Mouse (Mus musculus) MEL (cell line): ENCODE data around the gene Ndufa11. TPM values are rescaled to one million over a fixed set of nuclear protein-coding genes. Genes with fewer than 3 reads are reported as not detected.
A peak's percentile ranks its signal among the peaks of the same experiment; 100 is the strongest.

ENCODE experiments used
- DNase-seq: peaks from one replicate; pipeline ENCODE4 v3.0.0; 2011; ENCODE audit warnings: low read depth, low spot score
- H3K27ac ChIP-seq: 2 replicates; pipeline ENCODE4 v1.5.1; 2012; ENCODE audit warnings: low read depth, mild to moderate bottlenecking, control low read depth, low read length, moderate library complexity; ENCODE audit not compliant: control insufficient read depth
- H3K27me3 ChIP-seq, 2 experiments: fragments of 150-350 bp in 1 of 2; sonication (generic) in 1 of 2; 2 replicates each; pipeline ENCODE4 v1.6.1; 2012; ENCODE audit warnings: low read length in 2 of 2, mild to moderate bottlenecking in 2 of 2, improper control_type of control experiment in 1 of 2, moderate library complexity in 1 of 2; ENCODE audit not compliant: insufficient read depth in 2 of 2, control insufficient read depth in 1 of 2
- H3K36me3 ChIP-seq, 2 experiments: 2 replicates each; pipeline ENCODE4 v1.6.1; 2012 to 2014; ENCODE audit warnings: low read length in 2 of 2, improper control_type of control experiment in 1 of 2, inconsistent platforms in 1 of 2, mild to moderate bottlenecking in 1 of 2; ENCODE audit not compliant: insufficient read depth in 2 of 2, control insufficient read depth in 1 of 2
- H3K4me1 ChIP-seq, 2 experiments: fragments of 150-350 bp in 1 of 2; sonication (generic) in 1 of 2; 2 replicates each; pipeline ENCODE4 v1.6.1; 2012; ENCODE audit warnings: low read length in 2 of 2, improper control_type of control experiment in 1 of 2, mild to moderate bottlenecking in 1 of 2; ENCODE audit not compliant: insufficient read depth in 2 of 2, control insufficient read depth in 1 of 2
- H3K4me3 ChIP-seq, 2 experiments: fragments of 150-350 bp in 1 of 2; sonication (generic) in 1 of 2; 2 replicates each; pipeline ENCODE4 v1.5.1; 2012; ENCODE audit warnings: low read depth in 2 of 2, low read length in 2 of 2, mild to moderate bottlenecking in 2 of 2, moderate library complexity in 2 of 2, control low read depth in 1 of 2, improper control_type of control experiment in 1 of 2; ENCODE audit not compliant: control insufficient read depth in 1 of 2, insufficient read depth in 1 of 2
- H3K79me2 ChIP-seq: 2 replicates; pipeline ENCODE4 v1.6.1; 2012; ENCODE audit warnings: mild to moderate bottlenecking, low read length, moderate library complexity; ENCODE audit not compliant: control insufficient read depth, poor library complexity, insufficient read depth
- H3K9ac ChIP-seq: 2 replicates; pipeline ENCODE4 v1.6.1; 2012; ENCODE audit warnings: low read depth, mild to moderate bottlenecking, control low read depth, low read length, moderate library complexity; ENCODE audit not compliant: control insufficient read depth, poor library complexity, severe bottlenecking
- H3K9me3 ChIP-seq: fragments of 150-350 bp; sonication (generic); replicated peaks from 2 replicates; pipeline ENCODE4 v1.6.1; 2012; ENCODE audit warnings: mild to moderate bottlenecking, low read length, improper control_type of control experiment, moderate library complexity; ENCODE audit not compliant: insufficient read depth
- CHD1 ChIP-seq: IDR thresholded peaks from 2 replicates; pipeline ENCODE4 v1.6.1; 2012; ENCODE audit warnings: low read depth, mild to moderate bottlenecking, inconsistent platforms, low read length, improper control_type of control experiment
- CHD2 ChIP-seq: IDR thresholded peaks from 2 replicates; pipeline ENCODE4 v1.6.1; 2011; ENCODE audit warnings: low read length, improper control_type of control experiment
- CTCF ChIP-seq, 3 experiments: IDR thresholded peaks in 2 of 3; conservative IDR thresholded peaks in 1 of 3; 2 replicates each; pipeline ENCODE4 v1.5.1; 2011 to 2012; ENCODE audit warnings: low read length in 3 of 3, low read depth in 2 of 3, mild to moderate bottlenecking in 2 of 3, improper control_type of control experiment in 1 of 3, inconsistent platforms in 1 of 3, mixed read lengths in 1 of 3, moderate library complexity in 1 of 3; ENCODE audit not compliant: control insufficient read depth in 1 of 3, insufficient read depth in 1 of 3, poor library complexity in 1 of 3, severe bottlenecking in 1 of 3
- E2F4 ChIP-seq: IDR thresholded peaks from 2 replicates; pipeline ENCODE4 v1.6.1; 2011; ENCODE audit warnings: low read depth, low read length, improper control_type of control experiment, borderline replicate concordance
- ELF1 ChIP-seq: IDR thresholded peaks from 2 replicates; pipeline ENCODE4 v1.6.1; 2014; ENCODE audit warnings: low read depth, mild to moderate bottlenecking, inconsistent platforms, low read length, improper control_type of control experiment, moderate library complexity
- ETS1 ChIP-seq: IDR thresholded peaks from 2 replicates; pipeline ENCODE4 v1.6.1; 2012; ENCODE audit warnings: low read depth, mild to moderate bottlenecking, inconsistent platforms, low read length, improper control_type of control experiment, moderate library complexity
- GABPA ChIP-seq: IDR thresholded peaks from 2 replicates; pipeline ENCODE4 v1.6.1; 2012; ENCODE audit warnings: low read depth, mild to moderate bottlenecking, inconsistent platforms, low read length, improper control_type of control experiment, moderate library complexity
- GATA1 ChIP-seq: IDR thresholded peaks from 2 replicates; pipeline ENCODE4 v1.6.1; 2011; ENCODE audit warnings: low read depth, low read length, improper control_type of control experiment
- JUND ChIP-seq: IDR thresholded peaks from 2 replicates; pipeline ENCODE4 v1.6.1; 2011; ENCODE audit warnings: low read depth, mild to moderate bottlenecking, improper control_type of control experiment, low read length
- MAFK ChIP-seq: IDR thresholded peaks from 2 replicates; pipeline ENCODE4 v1.6.1; 2011; ENCODE audit warnings: low read depth, mild to moderate bottlenecking, low read length, improper control_type of control experiment, borderline replicate concordance
- MAZ ChIP-seq: IDR thresholded peaks from 2 replicates; pipeline ENCODE4 v1.6.1; 2012; ENCODE audit warnings: low read depth, mild to moderate bottlenecking, inconsistent platforms, low read length, improper control_type of control experiment
- MEF2A ChIP-seq: IDR thresholded peaks from 2 replicates; pipeline ENCODE4 v1.6.1; 2014; ENCODE audit warnings: low read depth, mild to moderate bottlenecking, inconsistent platforms, low read length, improper control_type of control experiment; ENCODE audit not compliant: poor library complexity, insufficient replicate concordance, severe bottlenecking; ENCODE audit errors: extremely low read depth
- MXI1 ChIP-seq: IDR thresholded peaks from 2 replicates; pipeline ENCODE4 v1.6.1; 2011; ENCODE audit warnings: mild to moderate bottlenecking, low read depth, low read length, improper control_type of control experiment
- MYB ChIP-seq: IDR thresholded peaks from 2 replicates; pipeline ENCODE4 v1.6.1; 2011; ENCODE audit warnings: mild to moderate bottlenecking, low read depth, low read length, improper control_type of control experiment
- MYC ChIP-seq: IDR thresholded peaks from 2 replicates; pipeline ENCODE4 v1.6.1; 2011; ENCODE audit warnings: low read depth, mild to moderate bottlenecking, low read length, improper control_type of control experiment, moderate library complexity
- NELFE ChIP-seq: IDR thresholded peaks from 2 replicates; pipeline ENCODE4 v1.6.1; 2011; ENCODE audit warnings: low read depth, low read length, improper control_type of control experiment
- POLR2AphosphoS2 ChIP-seq: IDR thresholded peaks from 2 replicates; pipeline ENCODE4 v1.6.1; 2011; ENCODE audit warnings: low read length, improper control_type of control experiment
- RAD21 ChIP-seq: IDR thresholded peaks from 2 replicates; pipeline ENCODE4 v1.6.1; 2011; ENCODE audit warnings: mild to moderate bottlenecking, low read depth, low read length, improper control_type of control experiment
- RCOR1 ChIP-seq: IDR thresholded peaks from 2 replicates; pipeline ENCODE4 v1.6.1; 2012; ENCODE audit warnings: low read depth, mild to moderate bottlenecking, inconsistent platforms, low read length, improper control_type of control experiment
- SIN3A ChIP-seq: IDR thresholded peaks from 2 replicates; pipeline ENCODE4 v1.6.1; 2012; ENCODE audit warnings: low read length, improper control_type of control experiment, inconsistent platforms
- SMC3 ChIP-seq: IDR thresholded peaks from 2 replicates; pipeline ENCODE4 v1.6.1; 2011; ENCODE audit warnings: low read depth, low read length, improper control_type of control experiment
- TAL1 ChIP-seq: IDR thresholded peaks from 2 replicates; pipeline ENCODE4 v1.6.1; 2012; ENCODE audit warnings: mild to moderate bottlenecking, inconsistent platforms, low read length, moderate library complexity, mixed read lengths
- TBP ChIP-seq: IDR thresholded peaks from 2 replicates; pipeline ENCODE4 v1.8.0; 2011; ENCODE audit warnings: low read depth, low read length, improper control_type of control experiment
- TCF12 ChIP-seq: IDR thresholded peaks from 2 replicates; pipeline ENCODE4 v1.6.1; 2014; ENCODE audit warnings: low read depth, mild to moderate bottlenecking, inconsistent platforms, low read length, improper control_type of control experiment, moderate library complexity
- UBTF ChIP-seq: IDR thresholded peaks from 2 replicates; pipeline ENCODE4 v1.6.1; 2012; ENCODE audit warnings: low read depth, mild to moderate bottlenecking, inconsistent platforms, low read length, improper control_type of control experiment, moderate library complexity, borderline replicate concordance; ENCODE audit not compliant: insufficient read depth
- USF2 ChIP-seq, 2 experiments: IDR thresholded peaks; 2 replicates each; pipeline ENCODE4 v1.6.1; 2011 to 2012; ENCODE audit warnings: improper control_type of control experiment in 2 of 2, low read length in 2 of 2, borderline replicate concordance in 1 of 2, inconsistent platforms in 1 of 2, low read depth in 1 of 2, mild to moderate bottlenecking in 1 of 2; ENCODE audit not compliant: insufficient read depth in 1 of 2
- ZC3H11A ChIP-seq: IDR thresholded peaks from 2 replicates; pipeline ENCODE4 v1.6.1; 2012; ENCODE audit warnings: low read depth, mild to moderate bottlenecking, inconsistent platforms, low read length, improper control_type of control experiment
- ZKSCAN1 ChIP-seq: IDR thresholded peaks from 2 replicates; pipeline ENCODE4 v1.6.1; 2012; ENCODE audit warnings: low read depth, mild to moderate bottlenecking, inconsistent platforms, low read length, improper control_type of control experiment, moderate library complexity
- ZMIZ1 ChIP-seq: IDR thresholded peaks from 2 replicates; pipeline ENCODE4 v1.6.1; 2012; ENCODE audit warnings: low read depth, mild to moderate bottlenecking, inconsistent platforms, low read length, improper control_type of control experiment, moderate library complexity
- ZNF384 ChIP-seq: IDR thresholded peaks from 2 replicates; pipeline ENCODE4 v1.6.1; 2012; ENCODE audit warnings: low read depth, mild to moderate bottlenecking, inconsistent platforms, low read length, improper control_type of control experiment
- polyA plus RNA-seq, 2 experiments: library from polyadenylated mRNA; stranded (reverse) in 1 of 2; unstranded in 1 of 2; fragments of >175 nt in 1 of 2; fragments of >200 nt in 1 of 2; gene quantifications; 2 replicates each; pipeline versions ENCODE4 v1.2.1 to v1.2.4; 2012; ENCODE audit warnings: low replicate concordance in 2 of 2, low read depth in 1 of 2; ENCODE audit not compliant: insufficient read length in 2 of 2, insufficient read depth in 1 of 2, missing spikeins in 1 of 2
- total RNA-seq: library from RNA; depleted of rRNA; stranded (reverse); fragments of 300-350 nt; gene quantifications from 2 replicates; pipeline ENCODE4 v1.2.3, GENCODE M21; 2012

Gene Ndufa11
- total and polyA plus RNA-seq, 3 experiments, result 249 to 351 TPM; not detected in 1

GRCm38 (mm10) chr17:56669766-56670165 lies 47.8 kb upstream of the Ndufa11 start:
- no peak for TF ChIP-seq MEF2A
- peaks cover 0 to 6% of the 10 kb centered on the region in 2 experiments; a peak in 2 of 4 replicates for H3K36me3 ChIP-seq
- no peak overlapping the region for H3K4me3 ChIP-seq
- H3K4me1 ChIP-seq, result peaks cover 3 to 11% of the 10 kb centered on the region in 2 experiments; a peak in 2 of 4 replicates
- no peaks in the 10 kb centered on the region for H3K9me3 ChIP-seq
- no peaks in the 10 kb centered on the region for H3K27me3 ChIP-seq
- H3K79me2 ChIP-seq, result peaks cover 19% of the 10 kb centered on the region
- no peak for DNase-seq
- H3K9ac ChIP-seq, result no peak overlapping the region
- H3K27ac ChIP-seq, result no peak overlapping the region

- Histone ChIP-seq H3K9me3 (no peaks in the 10 kb centered on the region), H3K9ac (peak within 1 kb of the TSS; percentile 99), H3K27ac (peak within 1 kb of the TSS; percentile 92), H3K27me3 (no peaks in the 10 kb centered on the region), H3K4me3 (peak within 1 kb of the TSS; percentile 92 to 96), H3K4me1 (peaks cover 3 to 17% of the 10 kb centered on the region in 2 experiments; a peak in 2 of 4 replicates), H3K36me3 (peaks cover 11 to 21% of the 10 kb centered on the region in 2 experiments), H3K79me2 (peaks cover 52% of the 10 kb centered on the region)
- DNase-seq, result peak; percentile 99
- TF ChIP-seq ELF1, result peak; percentile 71; the same call in 1 of the 2 replicates
- TF ChIP-seq ETS1, result peak; percentile 39; the same call in 1 of the 2 replicates
- peak; percentile 50 for TF ChIP-seq MXI1
- TF ChIP-seq GABPA, result no peak
- peak; percentile 87 for TF ChIP-seq TCF12
- TF ChIP-seq JUND, result no peak
- no peak for TF ChIP-seq MYC
- TF ChIP-seq MYB, result no peak
- peak; percentile 55 for TF ChIP-seq ZMIZ1
- no peak for TF ChIP-seq UBTF
- TF ChIP-seq CHD1, result no peak
- TF ChIP-seq CHD2, result no peak
- TF ChIP-seq SMC3, result no peak
- TF ChIP-seq RAD21, result no peak
- no peak for TF ChIP-seq ZNF384
- no peak for TF ChIP-seq MEF2A
- TF ChIP-seq E2F4, result peak; percentile 88; the same call in 1 of the 2 replicates
- TF ChIP-seq MAZ, result peak; percentile 87
- TF ChIP-seq ZKSCAN1, result no peak
- TF ChIP-seq CTCF (IDR thresholded peaks at IDR 0.05 in 2 of 3, conservative IDR thresholded peaks at IDR 0.05 in 1 of 3; ENCODE audit: control insufficient read depth in 1 of 3, insufficient read depth in 1 of 3, low read depth in 2 of 3, low read length in 3 of 3, poor library complexity in 1 of 3, severe bottlenecking in 1 of 3), result no peak
- TF ChIP-seq USF2 (IDR thresholded peaks at IDR 0.05; ENCODE audit: borderline replicate concordance in 1 of 2, insufficient read depth in 1 of 2, low read depth in 1 of 2, low read length in 2 of 2), result no peak
- no peak for TF ChIP-seq MAFK
- TF ChIP-seq SIN3A, result peak; percentile 73
- no peak for TF ChIP-seq GATA1
- TF ChIP-seq TAL1, result no peak
- no peak for TF ChIP-seq ZC3H11A
- 0 out of 2 replicates have a peak, but pooled peaks have one; percentile 21 for TF ChIP-seq RCOR1
- TF ChIP-seq TBP, result peak; percentile 69
- TF ChIP-seq POLR2AphosphoS2, result peak; percentile 93
- peak; percentile 84 for TF ChIP-seq NELFE
These were observed 44.5 kb upstream of the Ndufa11 start, which contains the start of gene Ranbp3 for GRCm38 (mm10) chr17:56672941-56673646. Gene Ranbp3 (plus strand): TSS chr17:56673294.
